Mouse (Mus musculus): ENCODE data around the gene Pagr1a.

Pagr1a gene

DNA sequence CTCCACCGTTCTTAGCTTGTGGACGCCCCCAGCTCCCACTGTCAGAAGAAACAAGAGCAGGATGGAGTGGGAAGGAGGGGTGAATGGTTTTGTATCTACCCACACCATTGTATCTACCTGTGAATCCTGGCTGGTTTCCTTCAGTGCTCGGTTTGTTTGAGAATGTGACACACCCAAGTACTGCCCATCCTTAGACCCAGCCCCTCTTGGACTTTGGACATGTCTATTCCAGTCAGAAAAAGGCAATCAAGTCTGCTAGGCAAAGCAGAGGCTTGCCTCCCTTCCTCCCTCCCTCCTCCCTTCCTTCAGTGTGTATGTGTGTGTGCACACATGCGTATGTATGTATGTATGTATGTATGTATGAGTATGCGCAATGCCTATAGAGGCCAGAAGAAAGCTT, 13.5 kb downstream of the Pagr1a start:
- no peak for DNase-seq (ENCODE audit: low spot score in 2 of 2)

DNA sequence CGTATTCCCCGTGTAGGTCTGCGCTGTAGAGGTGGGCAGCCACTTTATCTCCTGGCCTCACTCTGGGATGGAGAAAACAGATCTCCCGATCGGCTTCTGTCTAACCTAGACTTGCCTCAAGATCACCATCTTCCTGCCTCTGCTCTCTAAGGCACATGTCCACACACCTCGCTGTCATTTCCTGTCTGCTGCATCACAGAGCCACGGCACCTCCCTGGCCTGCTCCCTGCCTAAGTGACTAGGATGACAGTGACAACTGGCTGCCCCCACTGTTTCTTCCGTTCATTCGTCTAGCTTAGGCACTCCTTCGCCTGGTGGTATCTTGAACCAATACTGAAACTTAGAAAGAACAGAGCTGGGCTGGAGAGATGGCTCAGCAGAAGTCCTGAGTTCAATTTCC, 17.6 kb downstream of the Pagr1a start:
- DNase-seq (ENCODE audit: low spot score in 2 of 2): no peak

- peak in 1 of 2 experiments; percentile 31 for DNase-seq (ENCODE audit: low spot score in 2 of 2)
These were observed 20.7 kb downstream of the Pagr1a start for GRCm38 (mm10) chr7:126996449-126996848.

DNA sequence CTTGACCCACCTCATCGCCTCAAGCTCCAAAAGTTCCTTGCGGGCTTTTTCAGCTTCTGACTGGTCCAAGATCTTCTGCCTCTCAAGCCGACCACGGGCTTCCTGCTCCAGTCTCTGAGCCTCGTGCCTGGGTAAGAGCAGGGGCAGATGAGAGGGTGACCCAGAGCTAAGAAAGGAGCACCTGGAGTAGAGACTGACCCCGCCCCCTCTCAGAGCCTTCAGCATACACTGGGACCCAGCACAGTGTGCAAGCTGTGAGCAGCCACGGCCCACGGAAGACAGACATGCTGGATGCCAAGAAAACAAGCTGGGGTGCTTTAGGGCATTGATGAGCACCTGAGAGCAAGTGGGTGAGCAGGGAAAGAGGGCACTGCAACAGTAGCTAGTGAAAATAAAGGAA, 28.3 kb downstream of the Pagr1a start:
- no peak for DNase-seq (ENCODE audit: low spot score in 2 of 2)

DNA sequence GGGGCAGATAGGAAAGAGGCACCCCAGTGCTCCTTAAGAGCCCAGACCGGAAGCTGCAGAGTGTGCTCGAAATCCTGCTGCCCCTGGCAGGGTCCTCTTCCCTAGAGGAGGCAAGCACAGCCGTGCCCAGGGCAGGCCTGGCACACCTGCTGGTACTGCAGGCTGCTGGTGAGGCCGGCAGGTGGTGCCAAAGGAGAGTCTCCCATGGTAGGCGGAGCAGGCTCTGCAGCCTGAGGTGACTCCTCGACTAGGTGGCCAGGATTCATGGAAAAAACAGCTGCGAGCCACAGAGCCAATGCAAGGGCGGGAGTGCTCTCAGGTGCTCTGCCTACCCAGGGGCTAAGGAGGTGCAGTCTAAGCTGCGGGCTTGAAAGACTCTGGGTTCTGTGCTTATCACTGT, 30.8 kb downstream of the Pagr1a start:
- DNase-seq (ENCODE audit: low spot score in 2 of 2): no peak

- DNase-seq (ENCODE audit: low spot score in 2 of 2): no peak
These were observed 32.3 kb downstream of the Pagr1a start for GRCm38 (mm10) chr7:126984667-126985444.

- DNase-seq (ENCODE audit: low spot score in 2 of 2): no peak
These were observed 34.0 kb downstream of the Pagr1a start for GRCm38 (mm10) chr7:126983113-126983512.

GRCm38 (mm10) chr7:126982054-126982453, 35.1 kb downstream of the Pagr1a start:
- no peak for DNase-seq (ENCODE audit: low spot score in 2 of 2)

GRCm38 (mm10) chr7:126981601-126982000, 35.6 kb downstream of the Pagr1a start:
- DNase-seq (ENCODE audit: low spot score in 2 of 2): no peak

- no peak for DNase-seq (ENCODE audit: low spot score in 2 of 2)
These were observed 38.3 kb downstream of the Pagr1a start for GRCm38 (mm10) chr7:126978841-126979240.

DNA sequence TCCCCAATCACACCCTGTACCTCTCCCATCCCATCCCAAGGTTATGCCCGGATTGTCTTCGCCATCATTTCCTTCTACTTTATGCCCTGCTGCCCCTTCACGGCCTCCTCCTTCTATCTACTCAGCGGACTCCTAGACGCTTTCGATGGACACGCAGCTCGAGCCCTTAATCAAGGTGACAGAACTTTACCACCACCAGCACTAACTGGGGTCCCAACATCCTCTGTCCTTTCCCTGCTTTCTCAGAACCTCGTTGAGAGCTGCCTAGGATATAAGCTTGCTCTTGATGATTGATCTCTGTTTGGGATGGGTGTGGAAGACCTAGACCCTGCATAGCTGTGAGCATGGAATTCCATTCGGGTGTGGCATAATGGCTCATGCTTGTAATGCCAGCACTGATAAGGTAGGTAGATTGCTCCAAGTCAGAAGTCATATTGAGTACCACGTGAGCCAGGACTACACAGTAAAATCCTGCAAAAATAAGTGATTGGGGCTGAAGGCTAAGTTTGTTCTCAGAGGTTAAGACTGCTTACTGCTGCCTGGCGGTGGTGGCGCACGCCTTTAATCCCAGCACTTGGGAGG, 40.2 kb downstream of the Pagr1a start:
- DNase-seq (ENCODE audit: low spot score in 2 of 2): peak in 1 of 2 experiments; percentile 49

GRCm38 (mm10) chr7:126975950-126976866, 40.9 kb downstream of the Pagr1a start, which contains the start of gene Cdiptos:
Cdiptos (minus strand) TSS chr7:126976098.
- peak; percentile 95 to 98 for DNase-seq (ENCODE audit: low spot score in 2 of 2)

GRCm38 (mm10) chr7:126975893-126975949, 41.4 kb downstream of the Pagr1a start, which contains the start of gene Cdipt:
Cdipt (plus strand) TSS chr7:126975914.
- DNase-seq (ENCODE audit: low spot score in 2 of 2): no peak

- no peak for DNase-seq (ENCODE audit: low spot score in 2 of 2)
These were observed 41.7 kb downstream of the Pagr1a start for GRCm38 (mm10) chr7:126975493-126975892.

DNA sequence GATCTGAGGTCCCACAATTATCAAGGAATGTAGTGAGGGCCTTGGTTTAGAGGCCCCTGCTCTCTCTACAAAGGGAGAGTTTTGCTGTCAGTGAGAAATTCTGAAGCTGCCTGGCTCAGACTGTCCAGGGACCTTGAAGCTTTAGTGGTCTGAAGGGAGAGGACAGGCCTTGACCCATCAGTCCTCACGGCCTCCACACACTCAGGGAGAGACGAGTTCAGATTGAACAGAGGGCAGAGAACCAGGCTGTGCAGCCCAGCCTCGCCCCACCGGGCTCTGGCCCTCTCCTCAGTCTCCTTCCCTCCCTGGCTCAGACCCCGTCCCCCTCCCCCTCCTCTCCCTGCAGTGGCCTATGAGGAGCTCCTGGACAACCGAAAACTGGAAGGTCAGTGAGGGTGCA, 49.8 kb downstream of the Pagr1a start:
- DNase-seq (ENCODE audit: low spot score in 2 of 2): no peak

DNA sequence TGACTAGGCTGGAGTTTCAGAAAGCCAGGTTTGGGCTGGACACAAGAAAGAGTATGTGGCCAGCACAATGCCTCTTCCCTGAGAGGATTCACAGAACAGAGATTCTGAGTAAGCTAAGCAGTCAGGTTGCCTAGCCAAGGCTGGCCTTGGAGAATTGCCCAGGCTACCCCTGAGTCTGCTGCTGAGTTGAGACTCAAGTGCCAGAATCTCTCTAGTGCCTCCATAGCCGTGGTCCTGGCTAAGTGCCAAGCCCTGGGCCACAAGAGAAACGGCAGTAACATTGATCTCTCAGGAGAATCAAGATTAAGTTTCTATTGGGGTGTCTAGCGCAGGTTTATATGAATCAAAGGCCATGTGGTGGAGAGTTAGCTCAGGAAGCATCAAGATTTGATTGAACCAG, 51.6 kb downstream of the Pagr1a start:
- DNase-seq (ENCODE audit: low spot score in 2 of 2): no peak
